Mouse (Mus musculus) megakaryocyte, embryonic 14.5 days (primary cell): ENCODE measurements around the gene Mettl21e. TPM values are rescaled to one million over a fixed set of nuclear protein-coding genes. Genes with fewer than 3 reads are reported as not detected.
"Not testable (repeated sequence)": the region's sequence is repeated elsewhere in the genome, so short reads cannot be mapped to it uniquely, and the experiment has no call there.

ENCODE experiments used
- H3K27me3 ChIP-seq: replicated peaks from 2 replicates; pipeline ENCODE3; 2012; ENCODE audit warnings: inconsistent platforms
- H3K36me3 ChIP-seq: replicated peaks from 2 replicates; pipeline ENCODE3; 2012; ENCODE audit warnings: low read length, inconsistent platforms, mixed read lengths
- H3K4me1 ChIP-seq: 2 replicates; pipeline ENCODE4 v1.6.1; 2012; ENCODE audit warnings: inconsistent platforms
- H3K4me3 ChIP-seq: replicated peaks from 2 replicates; pipeline ENCODE3; 2012; ENCODE audit warnings: moderate library complexity, mild to moderate bottlenecking, inconsistent platforms
- H3K9me3 ChIP-seq: 2 replicates; pipeline ENCODE4 v1.6.1; 2012; ENCODE audit warnings: inconsistent platforms
- FLI1 ChIP-seq: IDR thresholded peaks from 2 replicates; pipeline ENCODE4 v1.6.1; 2012; ENCODE audit warnings: low read length, inconsistent platforms, mixed read lengths
- GATA1 ChIP-seq: IDR thresholded peaks from 3 replicates; pipeline ENCODE4 v1.6.1; 2012; ENCODE audit warnings: mixed read lengths, low read length, inconsistent platforms, borderline replicate concordance
- polyA plus RNA-seq: library from polyadenylated mRNA; stranded (reverse); fragments of >175 nt; gene quantifications from 2 replicates; pipeline ENCODE4 v1.2.3, GENCODE M21; 2012; ENCODE audit warnings: low replicate concordance; ENCODE audit not compliant: insufficient read depth

The Mettl21e gene
- not detected in 2 replicates for polyA plus RNA-seq

GRCm38 (mm10) chr1:44218876-44219275, at the start of gene Mettl21e:
Mettl21e (minus strand) TSS chr1:44218961.
- TF ChIP-seq FLI1, result no peak
- TF ChIP-seq GATA1, result no peak
- H3K36me3 ChIP-seq, result no peaks in the 10 kb centered on the region
- H3K27me3 ChIP-seq, result no peaks in the 10 kb centered on the region
- no peaks in the 10 kb centered on the region for H3K9me3 ChIP-seq
- no peak within 1 kb of the TSS for H3K4me3 ChIP-seq
- no peaks in the 10 kb centered on the region for H3K4me1 ChIP-seq

DNA sequence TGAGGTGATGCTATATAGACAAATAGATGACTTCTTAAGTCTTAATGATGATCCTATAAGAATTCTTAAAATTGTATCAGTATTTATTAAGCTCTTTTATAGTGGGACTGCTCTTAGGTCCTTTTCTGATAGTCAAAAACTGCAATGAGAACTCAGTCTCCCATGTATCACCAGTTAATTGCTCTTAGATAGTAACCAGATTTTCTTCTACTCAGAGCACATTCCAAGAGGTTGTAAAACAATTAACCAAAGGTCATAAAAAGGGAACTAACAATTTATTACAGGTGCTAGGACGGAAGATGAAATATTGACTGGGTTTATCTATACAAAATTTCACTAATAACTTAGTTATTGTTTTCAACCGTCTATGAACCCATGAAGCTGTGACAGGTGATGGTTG, 21.7 kb upstream of the Mettl21e start:
- not testable (repeated sequence) for H3K4me3 ChIP-seq, H3K9me3 ChIP-seq

DNA sequence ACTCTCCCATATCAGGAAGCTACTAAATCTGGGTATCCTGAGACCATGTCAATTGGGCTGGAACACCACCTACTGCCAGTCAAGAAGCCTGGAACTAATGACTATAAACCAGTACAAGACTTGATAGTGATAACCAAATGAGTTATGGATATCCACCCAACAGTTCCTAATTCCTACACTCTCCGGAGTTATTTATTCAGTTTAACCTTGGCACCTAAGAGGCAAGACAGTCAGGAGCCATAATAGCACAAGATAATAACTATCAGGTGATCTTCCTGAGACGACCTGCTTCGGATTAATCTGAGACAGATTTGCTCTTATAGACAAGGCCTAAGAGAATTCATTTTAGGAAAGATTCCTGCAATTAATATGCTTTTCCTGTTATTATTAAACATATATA, 21.2 kb upstream of the Mettl21e start:
- no peaks in the 10 kb centered on the region for H3K4me1 ChIP-seq
- no peak for TF ChIP-seq FLI1

More for the DNA sequence above, 21.7 kb upstream of the Mettl21e start:
- H3K27me3 ChIP-seq, H3K36me3 ChIP-seq, H3K4me1 ChIP-seq: not testable (repeated sequence)

DNA sequence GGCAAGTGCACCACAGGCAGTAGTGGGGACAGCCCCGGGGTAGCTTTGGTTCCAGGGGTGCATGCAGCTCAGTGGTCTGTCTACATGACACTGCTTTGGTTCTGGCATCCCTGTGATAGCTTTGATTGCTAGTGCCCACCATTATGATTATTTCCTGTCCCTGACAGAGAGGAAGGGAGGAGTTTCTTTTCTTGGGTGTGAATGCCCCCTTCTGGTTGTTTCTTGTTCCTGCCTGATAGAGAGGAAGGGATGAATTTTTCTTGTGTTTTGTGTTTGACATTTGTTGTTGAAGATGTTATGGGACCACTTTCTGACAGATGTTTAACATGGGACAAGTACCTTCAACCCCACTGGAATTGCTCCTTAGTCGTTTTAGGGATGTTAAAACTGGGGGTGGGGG, 18.5 kb upstream of the Mettl21e start:
- H3K9me3 ChIP-seq, result no peaks in the 10 kb centered on the region
- TF ChIP-seq GATA1 (no peak), FLI1 (no peak)
- H3K4me3 ChIP-seq, result no peak overlapping the region
- no peaks in the 10 kb centered on the region for H3K27me3 ChIP-seq
- no peaks in the 10 kb centered on the region for H3K36me3 ChIP-seq
- no peaks in the 10 kb centered on the region for H3K4me1 ChIP-seq

More for the DNA sequence above, 21.2 kb upstream of the Mettl21e start:
- Histone ChIP-seq H3K9me3 (no peaks in the 10 kb centered on the region), H3K36me3 (no peaks in the 10 kb centered on the region), H3K4me3 (no peak overlapping the region), H3K27me3 (no peaks in the 10 kb centered on the region)

DNA sequence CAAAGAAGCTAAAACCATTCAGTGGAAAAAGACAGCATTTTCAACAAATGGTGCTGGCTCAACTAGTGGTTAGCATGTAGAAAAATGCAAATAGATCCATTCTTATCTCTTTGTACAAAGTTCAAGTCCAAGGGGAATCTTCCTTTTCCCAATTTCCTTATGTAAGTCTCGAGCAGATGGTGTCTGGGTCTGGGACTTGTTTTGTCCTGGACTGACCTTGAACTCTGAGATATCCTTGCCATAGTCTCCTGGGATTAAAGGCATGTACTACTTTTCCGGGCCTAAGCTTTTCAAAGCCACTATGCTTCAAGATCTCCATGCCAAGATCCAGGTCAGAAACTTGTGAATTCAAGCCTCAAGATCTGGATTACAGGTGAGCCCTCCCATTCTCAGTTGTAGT, 16.6 kb upstream of the Mettl21e start:
- TF ChIP-seq GATA1 (no peak), FLI1 (no peak)
- Histone ChIP-seq H3K4me3 (no peak overlapping the region), H3K4me1 (no peaks in the 10 kb centered on the region), H3K36me3 (no peaks in the 10 kb centered on the region), H3K27me3 (no peaks in the 10 kb centered on the region), H3K9me3 (no peaks in the 10 kb centered on the region)

DNA sequence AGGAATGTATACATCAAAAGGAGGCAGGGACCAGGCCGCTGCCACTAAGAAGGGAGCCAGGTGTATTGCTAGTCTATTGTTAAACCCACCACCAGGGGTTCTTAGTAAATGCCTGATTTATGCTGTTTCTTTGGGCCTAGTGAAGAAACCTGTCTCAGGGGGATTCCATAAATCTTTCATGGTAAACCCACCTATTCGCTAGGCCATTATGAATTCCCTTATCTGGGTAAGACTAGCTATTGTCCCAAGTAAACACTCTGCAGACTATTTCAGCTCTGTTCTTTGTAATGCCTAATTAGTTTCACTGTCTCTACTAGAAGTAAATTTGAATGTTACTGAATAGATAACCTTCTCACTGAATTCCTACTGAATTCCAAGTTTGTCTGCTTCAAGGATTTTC, 15.8 kb upstream of the Mettl21e start:
- not testable (repeated sequence) for H3K4me3 ChIP-seq, H3K36me3 ChIP-seq, H3K27me3 ChIP-seq, H3K9me3 ChIP-seq, H3K4me1 ChIP-seq

GRCm38 (mm10) chr1:44229044-44229443, 10.3 kb upstream of the Mettl21e start:
- no peaks in the 10 kb centered on the region for H3K36me3 ChIP-seq

DNA sequence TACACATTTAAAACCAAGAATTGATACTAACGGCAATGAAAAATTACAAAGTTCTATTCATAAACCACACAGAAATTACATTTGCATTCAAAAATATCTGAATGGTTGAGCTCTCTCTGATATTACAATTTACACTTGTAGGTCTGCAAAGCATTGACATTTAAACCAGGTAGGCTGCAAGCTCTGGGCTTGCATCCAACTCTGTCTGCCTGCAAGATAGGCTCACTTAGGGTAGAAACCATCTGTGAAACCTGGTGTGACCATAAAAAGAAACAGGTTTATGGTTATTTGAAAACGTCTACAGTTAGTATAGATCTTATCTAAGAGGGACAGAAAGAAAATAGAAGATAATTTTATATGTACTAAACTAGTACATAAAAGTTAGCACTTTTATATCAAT, 1.6 kb downstream of the Mettl21e start:
- no peaks in the 10 kb centered on the region for H3K4me1 ChIP-seq

More at GRCm38 (mm10) chr1:44229044-44229443, 10.3 kb upstream of the Mettl21e start:
- Histone ChIP-seq H3K9me3 (no peaks in the 10 kb centered on the region), H3K4me1 (no peaks in the 10 kb centered on the region), H3K4me3 (no peak overlapping the region), H3K27me3 (no peaks in the 10 kb centered on the region)
- TF ChIP-seq FLI1, result no peak
- TF ChIP-seq GATA1, result no peak

GRCm38 (mm10) chr1:44216352-44217116, 2.2 kb downstream of the Mettl21e start:
- H3K4me3 ChIP-seq, result no peak overlapping the region
- TF ChIP-seq GATA1 (no peak), FLI1 (no peak)
- no peaks in the 10 kb centered on the region for H3K27me3 ChIP-seq

More for the DNA sequence above, 1.6 kb downstream of the Mettl21e start:
- Histone ChIP-seq H3K27me3 (no peaks in the 10 kb centered on the region), H3K4me3 (no peak overlapping the region), H3K36me3 (no peaks in the 10 kb centered on the region), H3K9me3 (no peaks in the 10 kb centered on the region)
- TF ChIP-seq FLI1 (no peak), GATA1 (no peak)

GRCm38 (mm10) chr1:44214443-44214842, 4.3 kb downstream of the Mettl21e start:
- no peaks in the 10 kb centered on the region for H3K4me1 ChIP-seq
- no peaks in the 10 kb centered on the region for H3K9me3 ChIP-seq
- no peak overlapping the region for H3K4me3 ChIP-seq
- TF ChIP-seq FLI1 (no peak), GATA1 (no peak)
- no peaks in the 10 kb centered on the region for H3K27me3 ChIP-seq
- no peaks in the 10 kb centered on the region for H3K36me3 ChIP-seq

More at GRCm38 (mm10) chr1:44216352-44217116, 2.2 kb downstream of the Mettl21e start:
- no peaks in the 10 kb centered on the region for H3K36me3 ChIP-seq
- H3K4me1 ChIP-seq, result no peaks in the 10 kb centered on the region
- no peaks in the 10 kb centered on the region for H3K9me3 ChIP-seq

- Histone ChIP-seq H3K27me3 (peaks cover 17% of the 10 kb centered on the region), H3K9me3 (no peaks in the 10 kb centered on the region), H3K4me1 (peaks cover 9% of the 10 kb centered on the region), H3K36me3 (no peaks in the 10 kb centered on the region), H3K4me3 (no peak overlapping the region)
- TF ChIP-seq FLI1 (no peak), GATA1 (no peak)
Observed at GRCm38 (mm10) chr1:44202876-44203275, 15.9 kb downstream of the Mettl21e start.
